Mouse (Mus musculus) right cerebral cortex, adult 2 months (tissue): ENCODE measurements at regions not wholly inside any gene's neighbourhood (a gene's known extent, or its start where the extent isn't known, plus 50 kb on each side); places are given as distances from the start of the nearest gene placed in this dataset.

Experiments used
- DNase-seq, 2 experiments: peaks; one replicate each; pipeline ENCODE4 v3.0.0; 2021 to 2022; ENCODE audit warnings: low spot score in 2 of 2

DNA sequence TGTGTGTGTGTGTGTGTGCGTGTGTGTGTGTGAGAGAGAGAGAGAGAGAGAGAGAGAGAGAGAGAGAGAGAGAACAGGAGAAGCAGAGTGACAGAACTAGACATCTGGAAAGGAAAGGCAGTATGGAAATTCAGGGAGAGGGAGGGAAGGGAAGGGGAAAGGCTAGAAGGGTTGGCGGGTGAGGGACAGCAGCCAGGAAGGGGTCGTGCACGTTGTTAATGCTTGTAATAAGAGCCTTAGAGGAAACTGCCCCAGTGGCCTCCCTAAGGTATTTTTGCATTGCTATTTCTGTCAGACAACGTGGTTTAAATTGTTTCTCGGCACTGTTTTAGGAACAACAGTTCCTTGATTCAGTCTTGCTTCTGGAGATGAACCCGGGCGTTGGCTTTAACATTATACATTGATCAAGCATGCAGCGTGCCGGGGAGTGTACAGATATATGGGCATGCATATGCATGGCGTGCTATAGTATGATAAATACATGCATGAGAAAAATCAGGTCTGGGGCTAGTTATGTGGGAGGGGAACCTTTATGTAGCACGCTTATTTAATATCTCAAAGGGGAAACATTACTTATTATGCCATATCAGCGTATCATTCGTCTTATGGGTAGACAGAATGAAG, 52.6 kb upstream of the Ptgfrn start:
- DNase-seq = no peak

GRCm38 (mm10) chr3:101161941-101162531, 52.0 kb upstream of the Ptgfrn start:
- no peak for DNase-seq

DNA sequence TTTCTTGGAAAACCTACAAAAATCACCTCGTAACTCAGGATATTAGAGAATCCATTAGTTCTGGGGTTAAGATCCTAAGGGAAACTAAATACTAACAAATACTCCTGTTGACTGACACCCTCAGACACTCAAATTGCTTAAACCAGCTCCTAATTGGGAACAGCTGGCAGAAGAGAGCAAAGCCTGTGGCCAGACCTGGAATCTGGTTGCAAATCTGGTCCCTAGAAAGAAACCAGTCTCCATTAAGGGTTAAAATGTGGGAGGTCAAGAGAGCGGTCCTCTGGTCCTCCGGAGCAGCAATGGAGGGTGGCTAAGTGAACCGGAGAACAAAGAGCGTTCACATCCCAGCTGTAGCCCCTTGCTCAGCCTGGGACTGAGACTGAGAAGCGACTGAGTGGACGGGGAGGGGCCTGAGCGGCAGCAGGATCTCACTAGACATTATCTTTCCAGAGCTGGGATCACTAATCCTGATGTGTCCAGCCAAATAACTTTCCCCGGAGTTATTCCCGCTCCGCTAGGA, 51.4 kb upstream of the Ptgfrn start:
- no peak for DNase-seq
